Comparison of ENCODE assay signal across 8 mouse cellular contexts in genomic region chr9:56516692-56517263, GRCm38 (mm10).
DNase-seq lines count a peak whose midpoint lies in the region; ATAC-seq lines count a peak whose summit lies in the region.

No protein-coding gene starts in this region.

- 49% methylated on average over 4 of the region's 4 CpGs for WGBS in midbrain, embryonic 14.5 days
- WGBS in midbrain, embryonic 16.5 days: 55% methylated on average over 4 of the region's 4 CpGs
- 49% methylated on average over 4 of the region's 4 CpGs for WGBS in heart, embryonic 14.5 days
- WGBS in stomach, embryonic 15.5 days: 62% methylated on average over 4 of the region's 4 CpGs

- no peak overlapping the region for H3K4me3 ChIP-seq in midbrain, embryonic 14.5 days (replicated peaks; ENCODE audit: low read depth, low read length)
- no peak overlapping the region for H3K4me3 ChIP-seq in midbrain, embryonic 16.5 days (ENCODE audit: low read depth, low read length)
- no peak overlapping the region for H3K4me3 ChIP-seq in heart, embryonic 14.5 days (ENCODE audit: control insufficient read depth in 1 of 2, insufficient read depth in 1 of 2, low read depth in 1 of 2, low read length in 2 of 2)
- H3K4me3 ChIP-seq in stomach, embryonic 15.5 days (replicated peaks): no peak overlapping the region

- H3K36me3 ChIP-seq in midbrain, embryonic 14.5 days (ENCODE audit: control insufficient read depth, insufficient read depth, low read length): no peaks in the 10 kb centered on the region
- H3K36me3 ChIP-seq in midbrain, embryonic 16.5 days (ENCODE audit: control insufficient read depth, insufficient read depth, low read length): no peaks in the 10 kb centered on the region
- H3K36me3 ChIP-seq in heart, embryonic 14.5 days (ENCODE audit: control insufficient read depth, insufficient read depth, low read length): no peaks in the 10 kb centered on the region
- no peaks in the 10 kb centered on the region for H3K36me3 ChIP-seq in stomach, embryonic 15.5 days

- no peak overlapping the region for H3K4me2 ChIP-seq in midbrain, embryonic 14.5 days (ENCODE audit: low read length)
- no peak overlapping the region for H3K4me2 ChIP-seq in midbrain, embryonic 16.5 days (ENCODE audit: low read length)
- peak overlapping the region; percentile 19; the same call in 1 of the 2 replicates for H3K4me2 ChIP-seq in heart, embryonic 14.5 days (ENCODE audit: low read length)
- H3K4me2 ChIP-seq in stomach, embryonic 15.5 days: no peak overlapping the region

- DNase-seq in midbrain, embryonic 14.5 days: peak; percentile 55
- DNase-seq in kidney, postnatal 14 days: peak; percentile 74
- no peak for DNase-seq in right cerebral cortex, postnatal 14 days
- no peak for DNase-seq in embryo, embryonic 9.5 days (ENCODE audit: extremely low spot score)
- DNase-seq in cerebellum, adult 11 months: no peak

- no peak for ATAC-seq in midbrain, embryonic 14.5 days (ENCODE audit: low FRiP score, low TSS enrichment)
- ATAC-seq in midbrain, embryonic 16.5 days: no peak
- ATAC-seq in heart, embryonic 14.5 days (ENCODE audit: insufficient number of reproducible peaks, insufficient read depth, low FRiP score, low read depth): peak; percentile 70; the same call in 1 of the 2 replicates
- ATAC-seq in stomach, embryonic 15.5 days (ENCODE audit: insufficient read depth, low FRiP score, low read depth): peak; percentile 59

- H3K4me1 ChIP-seq in midbrain, embryonic 14.5 days (ENCODE audit: control insufficient read depth, insufficient read depth, low read length): no peaks in the 10 kb centered on the region; the same call in 1 of the 2 replicates
- peaks cover 4% of the 10 kb centered on the region; the same call in 1 of the 2 replicates for H3K4me1 ChIP-seq in midbrain, embryonic 16.5 days (ENCODE audit: control insufficient read depth, insufficient read depth, low read length)
- peaks cover 17% of the 10 kb centered on the region in 2 experiments for H3K4me1 ChIP-seq in heart, embryonic 14.5 days (ENCODE audit: control insufficient read depth in 2 of 2, insufficient read depth in 2 of 2, low read length in 2 of 2)
- peaks cover 9% of the 10 kb centered on the region; the same call in 1 of the 2 replicates for H3K4me1 ChIP-seq in stomach, embryonic 15.5 days

- no peaks in the 10 kb centered on the region for H3K9me3 ChIP-seq in midbrain, embryonic 14.5 days (ENCODE audit: control insufficient read depth, low read length)
- no peaks in the 10 kb centered on the region for H3K9me3 ChIP-seq in midbrain, embryonic 16.5 days (replicated peaks; ENCODE audit: control insufficient read depth, low read length, poor library complexity, severe bottlenecking)
- H3K9me3 ChIP-seq in heart, embryonic 14.5 days (ENCODE audit: control insufficient read depth, low read length): no peaks in the 10 kb centered on the region
- H3K9me3 ChIP-seq in stomach, embryonic 15.5 days: no peaks in the 10 kb centered on the region

- no peaks in the 10 kb centered on the region for H3K27me3 ChIP-seq in midbrain, embryonic 14.5 days (ENCODE audit: control insufficient read depth, insufficient read depth, low read length)
- H3K27me3 ChIP-seq in midbrain, embryonic 16.5 days (ENCODE audit: control insufficient read depth, insufficient read depth, low read depth, low read length): no peaks in the 10 kb centered on the region
- no peaks in the 10 kb centered on the region for H3K27me3 ChIP-seq in heart, embryonic 14.5 days (ENCODE audit: control insufficient read depth, insufficient read depth, low read length)
- H3K27me3 ChIP-seq in stomach, embryonic 15.5 days (replicated peaks): no peaks in the 10 kb centered on the region

- no peak overlapping the region for H3K9ac ChIP-seq in midbrain, embryonic 14.5 days (replicated peaks; ENCODE audit: low read length)
- H3K9ac ChIP-seq in midbrain, embryonic 16.5 days (ENCODE audit: low read depth, low read length): no peak overlapping the region
- H3K9ac ChIP-seq in heart, embryonic 14.5 days (ENCODE audit: low read length): no peak overlapping the region
- no peak overlapping the region for H3K9ac ChIP-seq in stomach, embryonic 15.5 days

- H3K27ac ChIP-seq in midbrain, embryonic 14.5 days (replicated peaks; ENCODE audit: low read depth, low read length): no peak overlapping the region
- no peak overlapping the region for H3K27ac ChIP-seq in midbrain, embryonic 16.5 days (ENCODE audit: low read length)
- peak overlapping the region; percentile 40 to 45; a peak in 2 of 4 replicates for H3K27ac ChIP-seq in heart, embryonic 14.5 days (replicated peaks in 1 of 2; ENCODE audit: control insufficient read depth in 1 of 2, insufficient read depth in 1 of 2, low read depth in 2 of 2, low read length in 2 of 2)
- 0 out of 2 replicates have a peak overlapping the region, but pooled peaks have one; percentile 35 for H3K27ac ChIP-seq in stomach, embryonic 15.5 days

Comparison
In these comparisons a context has a peak if more than half of its experiments do, and no peak if none do; other contexts are left out.
1. ATAC-seq: peak in heart, embryonic 14.5 days (single experiment) and stomach, embryonic 15.5 days (single experiment); none in midbrain, embryonic 14.5 days (single experiment) and midbrain, embryonic 16.5 days (single experiment).
2. DNase-seq: peak in midbrain, embryonic 14.5 days (single experiment) and kidney, postnatal 14 days (single experiment); none in right cerebral cortex, postnatal 14 days (single experiment), embryo, embryonic 9.5 days (single experiment) and cerebellum, adult 11 months (single experiment).
3. H3K27ac ChIP-seq: peak in heart, embryonic 14.5 days (2 of 2) and stomach, embryonic 15.5 days (single experiment); none in midbrain, embryonic 14.5 days (single experiment) and midbrain, embryonic 16.5 days (single experiment).